Mouse (Mus musculus) bone marrow, adult 2 months (tissue): ENCODE results near the gene Myo1b.

Experiments
- CTCF ChIP-seq: fragments of 200-500 bp; IDR thresholded peaks from 2 replicates; pipeline ENCODE4 v1.5.1; 2011; ENCODE audit warnings: low read length, control low read depth; ENCODE audit not compliant: control insufficient read depth, insufficient read depth
- POLR2A ChIP-seq: fragments of 200-500 bp; IDR thresholded peaks from 2 replicates; pipeline ENCODE4 v1.6.1; 2011; ENCODE audit warnings: low read depth, mild to moderate bottlenecking, control low read depth, low read length, borderline replicate concordance; ENCODE audit not compliant: control insufficient read depth

- TF ChIP-seq CTCF (no peak), POLR2A (no peak)
These were observed 1.8 kb downstream of the Myo1b start for GRCm38 (mm10) chr1:51914095-51914494.
